Mouse (Mus musculus) thymus, adult 2 months (tissue): ENCODE data around the gene Rbms3.

ENCODE experiments used
- CTCF ChIP-seq: fragments of 200-500 bp; IDR thresholded peaks from 2 replicates; pipeline ENCODE4 v1.5.1; 2012; ENCODE audit warnings: mild to moderate bottlenecking, control low read depth, low read length, moderate library complexity, borderline replicate concordance; ENCODE audit not compliant: control insufficient read depth, poor library complexity, insufficient read depth; ENCODE audit errors: extremely low read depth
- POLR2A ChIP-seq: fragments of 200-500 bp; IDR thresholded peaks from 2 replicates; pipeline ENCODE4 v1.6.1; 2012; ENCODE audit warnings: mild to moderate bottlenecking, low read length, control low read depth, moderate library complexity; ENCODE audit not compliant: control insufficient read depth, poor library complexity, insufficient read depth; ENCODE audit errors: extremely low read depth

- TF ChIP-seq CTCF (no peak), POLR2A (no peak)
Observed at GRCm38 (mm10) chr9:117172526-117172925, 457.2 kb downstream of the Rbms3 start.
